Mouse (Mus musculus) limb, embryonic 14.5 days (tissue): ENCODE measurements around the gene Otogl. TPM values are rescaled to one million over a fixed set of nuclear protein-coding genes. Genes with fewer than 3 reads are reported as not detected.
A peak's percentile ranks its signal among the peaks of the same experiment; 100 is the strongest.

Source experiments
- ATAC-seq: fragments of 200-750 bp; cut with Nextera tagmentation; 2 replicates; pipeline ENCODE4 v1.8.0; 2017; ENCODE audit warnings: low read depth, moderate number of reproducible peaks, moderate TSS enrichment; ENCODE audit not compliant: low FRiP score
- DNase-seq: peaks from one replicate; pipeline ENCODE4 v3.0.0-alpha.2; 2015; ENCODE audit warnings: low spot score
- H3K27ac ChIP-seq: fragments of 300-500 bp; sonication (generic); replicated peaks from 2 replicates; pipeline ENCODE4 v1.5.1; 2014; ENCODE audit warnings: low read depth, mild to moderate bottlenecking, low read length, moderate library complexity, mixed read lengths
- H3K27me3 ChIP-seq: fragments of 300-500 bp; sonication (generic); 2 replicates; pipeline ENCODE4 v1.6.1; 2014; ENCODE audit warnings: low read length, mixed read lengths; ENCODE audit not compliant: control insufficient read depth, insufficient read depth
- H3K36me3 ChIP-seq: fragments of 300-500 bp; sonication (generic); 2 replicates; pipeline ENCODE4 v1.6.1; 2014; ENCODE audit warnings: mild to moderate bottlenecking, low read length, moderate library complexity, mixed read lengths; ENCODE audit not compliant: control insufficient read depth, insufficient read depth
- H3K4me1 ChIP-seq: fragments of 300-500 bp; sonication (generic); 2 replicates; pipeline ENCODE4 v1.6.1; 2014; ENCODE audit warnings: antibody characterized with exemption, low read length, mixed read lengths; ENCODE audit not compliant: control insufficient read depth, insufficient read depth
- H3K4me2 ChIP-seq: fragments of 300-500 bp; sonication (generic); replicated peaks from 2 replicates; pipeline ENCODE4 v1.6.1; 2014; ENCODE audit warnings: low read depth, mild to moderate bottlenecking, low read length, moderate library complexity; ENCODE audit not compliant: severe bottlenecking
- H3K4me3 ChIP-seq: fragments of 300-500 bp; sonication (generic); replicated peaks from 2 replicates; pipeline ENCODE4 v1.5.1; 2014; ENCODE audit warnings: low read length
- H3K9ac ChIP-seq: fragments of 300-500 bp; sonication (generic); 2 replicates; pipeline ENCODE4 v1.6.1; 2014; ENCODE audit warnings: mild to moderate bottlenecking, low read depth, low read length, moderate library complexity; ENCODE audit not compliant: severe bottlenecking
- H3K9me3 ChIP-seq: fragments of 300-500 bp; sonication (generic); 2 replicates; pipeline ENCODE4 v1.6.1; 2016; ENCODE audit warnings: low read length; ENCODE audit not compliant: control insufficient read depth
- POLR2A ChIP-seq: fragments of 200-500 bp; IDR thresholded peaks from 2 replicates; pipeline ENCODE4 v1.8.0; 2012; ENCODE audit warnings: inconsistent platforms, mild to moderate bottlenecking, moderate library complexity, borderline replicate concordance; ENCODE audit not compliant: insufficient read depth, insufficient read length; ENCODE audit errors: extremely low read depth
- WGBS: fragments of 180-500 bp; shearing (Covaris S2); extraction: QIAGEN DNeasy Blood & Tissue Kit; methylation state at CpG from one replicate; pipeline ENCODE4 v1.1.7; 2014; 5-methylcytosine and 5-hydroxymethylcytosine counted together
- polyA plus RNA-seq, 2 experiments: library from polyadenylated mRNA; depleted of rRNA in 1 of 2; stranded (reverse) in 1 of 2; unstranded in 1 of 2; fragments of >200 nt; fragmentation: Nextera tagmentation in 1 of 2; extraction: Ambion mirVana in 1 of 2; gene quantifications; 2 replicates each; pipeline versions ENCODE4 v1.2.1 to v1.2.3; 2012 to 2014

Otogl gene
- polyA plus RNA-seq, 2 experiments, result 0.51 to 0.93 TPM

DNA sequence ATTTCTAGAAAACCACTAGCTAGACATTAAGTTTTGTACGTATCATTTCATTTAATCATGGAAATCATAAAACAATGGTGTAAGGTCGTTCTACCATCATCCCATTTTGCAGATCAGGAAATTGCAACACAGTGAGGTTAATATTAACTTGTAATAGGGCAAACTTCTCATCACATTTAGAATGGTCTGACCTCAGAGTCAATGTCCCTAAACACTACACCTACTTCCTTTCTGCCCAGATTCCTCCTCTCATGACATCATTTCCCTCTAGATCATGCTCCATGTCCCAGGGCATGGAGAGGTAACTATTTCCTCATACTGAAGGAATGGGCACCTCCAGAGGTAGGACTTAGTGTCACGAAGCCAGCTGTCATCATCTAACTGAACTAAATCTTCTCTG lies 22.1 kb upstream of the Otogl start:
- TF ChIP-seq POLR2A, result no peak
- Histone ChIP-seq H3K4me1 (no peaks in the 10 kb centered on the region), H3K4me3 (no peak overlapping the region), H3K27ac (no peak overlapping the region), H3K9me3 (no peaks in the 10 kb centered on the region), H3K27me3 (no peaks in the 10 kb centered on the region), H3K4me2 (no peak overlapping the region), H3K36me3 (no peaks in the 10 kb centered on the region), H3K9ac (no peak overlapping the region)
- DNase-seq, result no peak
- ATAC-seq, result no peak
- WGBS, result 83% methylated on average over 3 of the region's 3 CpGs

DNA sequence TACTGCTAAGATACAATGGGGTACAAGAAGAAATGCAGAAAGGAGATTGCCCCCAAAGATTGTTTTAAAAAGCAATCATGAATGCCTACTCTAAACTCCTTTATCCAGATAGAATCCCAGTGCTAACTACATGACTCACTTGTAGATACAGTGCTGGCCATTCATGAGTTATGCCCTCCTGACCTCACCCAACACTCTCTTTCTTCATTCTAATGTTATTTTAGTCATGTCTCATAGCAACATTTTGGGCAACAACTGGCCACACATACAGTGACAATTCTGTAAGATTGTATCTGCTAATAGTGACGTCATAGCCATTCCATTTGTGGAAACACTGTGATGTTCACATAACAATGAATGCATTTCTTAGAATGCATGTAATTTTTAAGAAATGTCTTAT lies 21.6 kb upstream of the Otogl start:
- no peaks in the 10 kb centered on the region for H3K36me3 ChIP-seq
- DNase-seq, result no peak
- H3K4me2 ChIP-seq, result no peak overlapping the region
- no peak overlapping the region for H3K27ac ChIP-seq
- no peaks in the 10 kb centered on the region for H3K27me3 ChIP-seq
- H3K9me3 ChIP-seq, result no peaks in the 10 kb centered on the region
- no peak overlapping the region for H3K9ac ChIP-seq
- no peak for TF ChIP-seq POLR2A
- no peak overlapping the region for H3K4me3 ChIP-seq
- ATAC-seq, result no peak
- WGBS, result 76% methylated on average over 1 of the region's 1 CpGs
- H3K4me1 ChIP-seq, result no peaks in the 10 kb centered on the region

DNA sequence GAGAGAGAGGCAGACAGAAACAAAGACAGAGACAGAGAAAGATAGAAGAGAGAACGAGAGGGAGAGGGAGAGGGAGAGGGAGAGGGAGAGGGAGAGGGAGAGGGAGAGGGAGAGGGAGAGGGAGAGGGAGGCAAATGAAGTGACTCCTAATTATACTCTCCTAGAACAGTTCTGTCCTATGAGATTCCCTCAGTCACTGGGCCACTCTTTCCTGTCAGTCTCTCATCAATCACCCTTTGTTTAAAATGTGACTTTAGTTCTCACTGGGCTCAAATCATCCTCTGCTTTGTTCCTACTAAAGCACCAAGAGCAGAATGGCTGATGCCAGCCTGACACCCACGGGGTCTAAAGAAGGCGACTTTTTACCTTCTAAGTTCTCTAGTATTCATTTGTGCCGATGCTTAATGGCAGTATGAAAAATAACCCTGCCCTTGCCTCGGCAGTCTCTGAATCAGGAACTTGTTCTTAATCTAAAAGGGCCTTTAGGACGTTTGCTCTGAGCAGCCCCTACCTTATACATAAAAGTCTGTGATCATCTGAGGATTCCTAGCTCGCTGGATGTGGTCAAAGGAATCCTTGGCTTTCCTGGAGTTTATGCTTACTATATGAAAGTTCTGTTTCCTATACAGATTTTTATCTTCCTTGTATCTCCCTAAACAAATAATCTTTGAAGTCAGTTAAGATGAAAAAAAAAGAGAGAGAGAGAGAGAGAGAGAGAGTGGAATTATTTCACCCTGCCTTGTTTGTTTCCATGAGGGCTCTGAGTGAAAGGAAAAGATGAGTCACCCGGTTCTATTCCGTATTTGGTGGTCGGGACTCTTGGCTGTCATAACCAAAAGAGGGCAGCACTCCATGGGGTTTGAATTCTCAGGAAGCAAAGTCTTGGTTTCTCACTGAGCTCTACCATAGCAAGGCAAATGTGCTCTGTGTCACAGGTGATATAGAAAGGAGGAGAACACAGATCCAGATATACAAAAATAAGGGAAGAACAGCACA lies 20.2 kb upstream of the Otogl start:
- 32% methylated on average over 10 of the region's 10 CpGs for WGBS
- H3K4me3 ChIP-seq, result no peak overlapping the region
- peak; percentile 53; the same call in 1 of the 2 replicates for ATAC-seq
- DNase-seq, result peak; percentile 83
- H3K27me3 ChIP-seq, result no peaks in the 10 kb centered on the region
- no peak overlapping the region for H3K4me2 ChIP-seq
- H3K9me3 ChIP-seq, result no peaks in the 10 kb centered on the region
- no peaks in the 10 kb centered on the region for H3K36me3 ChIP-seq
- no peak overlapping the region for H3K9ac ChIP-seq
- TF ChIP-seq POLR2A, result no peak
- no peak overlapping the region for H3K27ac ChIP-seq
- H3K4me1 ChIP-seq, result no peaks in the 10 kb centered on the region

DNA sequence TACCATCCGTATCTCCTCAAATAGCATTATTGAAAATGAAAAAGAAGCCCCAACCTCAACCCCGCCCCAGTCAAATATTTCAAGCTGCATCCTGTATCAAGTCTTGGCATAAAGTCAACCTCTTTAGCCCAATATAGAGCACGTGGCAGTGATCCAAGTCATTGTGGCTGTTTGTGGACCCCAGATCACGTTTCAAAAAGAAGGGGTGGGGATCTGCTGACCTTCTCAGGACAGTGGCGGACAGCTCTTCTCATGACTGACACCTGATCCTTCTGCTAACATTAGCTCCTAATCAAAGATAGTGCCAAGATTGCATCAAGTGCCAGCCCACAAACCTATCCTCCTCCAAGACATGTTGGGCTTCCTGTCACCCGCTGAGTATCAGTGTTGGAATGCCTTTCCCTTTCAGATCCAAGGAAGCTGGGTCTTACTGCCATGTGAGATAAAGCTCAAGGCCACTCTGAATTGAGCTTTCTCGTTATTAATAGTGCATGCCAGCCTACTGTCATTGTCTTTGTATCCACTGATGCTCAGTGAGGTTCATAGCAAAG lies 18.6 kb upstream of the Otogl start:
- ATAC-seq (no peak), DNase-seq (peak; percentile 53)
- Histone ChIP-seq H3K4me1 (no peaks in the 10 kb centered on the region), H3K36me3 (no peaks in the 10 kb centered on the region), H3K27me3 (no peaks in the 10 kb centered on the region), H3K9ac (no peak overlapping the region), H3K27ac (no peak overlapping the region), H3K4me3 (no peak overlapping the region), H3K4me2 (no peak overlapping the region), H3K9me3 (no peaks in the 10 kb centered on the region)
- no peak for TF ChIP-seq POLR2A
- WGBS, result 58% methylated on average over 7 of the region's 7 CpGs

DNA sequence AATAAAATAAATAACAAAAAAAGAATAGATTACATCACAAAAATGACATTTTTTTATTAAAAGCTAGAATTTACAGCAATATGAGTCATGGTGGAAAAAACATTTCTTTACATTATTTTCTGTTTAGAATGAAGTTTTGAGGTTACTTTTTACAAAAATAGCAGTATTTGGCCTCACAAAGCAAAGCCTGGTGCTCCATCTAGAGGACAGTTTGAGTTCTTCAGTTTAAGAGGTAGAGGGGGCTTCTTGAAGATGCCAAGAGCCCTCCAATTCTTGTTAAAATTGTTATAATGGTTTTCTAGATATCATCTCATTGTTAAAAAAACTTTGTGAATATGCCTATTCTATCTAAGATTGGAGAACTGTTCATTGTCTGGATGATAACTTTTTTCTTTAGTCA lies 13.4 kb upstream of the Otogl start:
- Histone ChIP-seq H3K4me3 (no peak overlapping the region), H3K9me3 (no peaks in the 10 kb centered on the region), H3K4me1 (no peaks in the 10 kb centered on the region), H3K27me3 (no peaks in the 10 kb centered on the region), H3K36me3 (no peaks in the 10 kb centered on the region), H3K27ac (no peak overlapping the region), H3K4me2 (no peak overlapping the region), H3K9ac (no peak overlapping the region)
- DNase-seq (peak; percentile 38), ATAC-seq (no peak)
- TF ChIP-seq POLR2A, result no peak
